Mouse (Mus musculus) heart, adult 2 months (tissue): ENCODE measurements around the gene Galntl6.

ENCODE experiments used
- CTCF ChIP-seq: fragments of 200-600 bp; IDR thresholded peaks from 2 replicates; pipeline ENCODE4 v1.8.1; 2022; ENCODE audit warnings: antibody characterized with exemption, mild to moderate bottlenecking, moderate library complexity
- POLR2A ChIP-seq: fragments of 200-500 bp; IDR thresholded peaks from 2 replicates; pipeline ENCODE4 v1.6.1; 2011; ENCODE audit warnings: mild to moderate bottlenecking, low read depth, low read length, control low read depth; ENCODE audit not compliant: insufficient read depth

DNA sequence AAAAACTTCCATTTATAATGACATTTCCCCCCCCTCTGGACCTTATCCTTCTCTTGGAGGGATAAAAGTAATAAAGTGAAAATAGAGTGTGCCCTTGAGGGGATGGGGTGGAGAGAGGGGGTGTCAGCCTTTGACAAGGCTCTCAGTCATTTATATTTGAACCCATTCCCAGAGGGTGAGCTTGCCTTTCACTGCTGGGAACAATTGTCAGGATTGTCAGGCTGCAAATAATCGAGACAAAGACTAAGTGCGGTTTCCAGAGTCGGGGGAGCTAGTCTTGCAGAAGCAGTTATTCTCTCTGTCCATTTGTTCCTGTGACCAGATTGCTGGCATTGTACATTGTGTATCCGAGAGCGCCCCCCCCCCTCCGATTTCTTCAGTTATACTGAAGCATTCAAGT, 988.9 kb downstream of the Galntl6 start:
- TF ChIP-seq CTCF, result no peak
- TF ChIP-seq POLR2A, result no peak
